Mouse (Mus musculus): ENCODE data around the gene Tmsb15l. TPM values are rescaled to one million over a fixed set of nuclear protein-coding genes. Genes with fewer than 3 reads are reported as not detected.

Gene Tmsb15l
- polyA plus RNA-seq (2012; rRNA removed): 1.2 and 1.6 TPM in 2 replicates

DNA sequence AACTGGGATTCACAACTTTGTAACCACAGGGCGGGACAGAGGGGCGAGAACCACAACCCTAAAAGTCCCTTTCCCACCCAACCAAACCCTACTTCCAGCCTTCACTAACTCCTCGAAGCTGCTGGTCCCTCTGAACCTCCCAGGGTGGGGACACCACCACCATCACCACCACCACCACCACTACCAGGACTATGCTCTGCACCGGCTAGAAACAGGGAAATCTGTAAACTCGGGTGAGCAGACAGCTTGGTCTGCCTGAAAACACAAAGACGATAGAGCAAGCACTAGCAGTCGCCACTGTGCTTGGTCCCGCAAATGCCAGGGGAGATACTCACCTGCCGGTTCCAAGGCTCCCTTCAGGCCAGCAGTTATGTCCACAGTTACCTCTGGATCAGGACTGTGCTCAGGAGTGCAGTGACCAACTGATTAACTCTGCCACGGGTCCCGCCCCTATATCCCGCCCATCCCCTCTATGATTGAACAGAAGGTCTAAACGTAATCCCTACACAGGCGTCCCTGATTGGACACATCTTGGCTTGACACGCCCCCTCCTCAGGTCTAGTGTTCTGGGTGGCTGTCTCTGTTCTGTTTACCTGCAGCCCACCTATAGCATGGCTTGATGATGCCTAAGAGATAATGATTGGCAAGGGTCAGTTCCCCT is at the start of gene Tmsb15l, which contains the start of gene Tmsb15b1:
Tmsb15l (minus strand) TSS at position 446 of the 661 bp plus-strand sequence.
Tmsb15b1 (minus strand) TSS at position 451 of the 661 bp plus-strand sequence.

DNA sequence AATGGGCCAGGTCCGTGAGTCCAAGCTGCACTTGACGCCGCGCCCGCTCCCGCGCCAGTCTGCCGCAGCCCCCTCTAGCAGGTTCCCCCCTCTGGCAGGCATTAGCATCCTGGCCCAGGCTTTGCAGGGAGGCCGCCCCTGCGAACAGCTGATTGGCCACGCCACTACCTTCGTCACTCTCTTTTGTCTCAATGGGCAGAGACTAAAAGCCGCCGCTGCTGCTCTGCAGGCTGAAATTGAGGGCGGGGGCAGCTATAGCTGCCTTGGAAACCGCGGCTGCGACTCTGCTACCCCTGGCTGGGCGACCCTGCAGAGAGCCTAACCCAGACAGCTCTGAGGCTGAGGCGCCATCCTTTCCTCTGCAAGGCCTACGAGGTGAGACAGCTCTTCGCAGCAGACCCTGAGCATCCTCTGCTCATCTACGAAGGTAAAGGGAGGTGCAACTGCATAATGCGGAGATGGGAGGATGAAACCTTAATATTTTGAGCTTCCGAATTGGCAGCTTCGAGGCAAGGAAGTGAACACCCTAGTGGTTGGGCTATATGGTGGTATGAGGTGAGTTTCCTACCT is 16.4 kb upstream of the Tmsb15l start, which contains the start of gene Zcchc18:
Zcchc18 (plus strand) TSS at position 178 of the 570 bp plus-strand sequence.

GRCm38 (mm10) chrX:136975397-136975796 is 1.3 kb downstream of the Tmsb15l start, which contains the start of gene Tmsb15b2:
Gene Tmsb15b2, minus strand, starts transcription at chrX:136975497.

GRCm38 (mm10) chrX:136927031-136927430 is 49.6 kb downstream of the Tmsb15l start, which contains the start of gene H2bfm:
Gene H2bfm, plus strand, starts transcription at chrX:136927325.

Other genes starting within 250 kb of the Tmsb15l start
- 129 and 133 TPM in 2 replicates for gene Morf4l2, start 233.2 kb downstream of the Tmsb15l start, polyA plus RNA-seq (2012; rRNA removed)
- not detected in 2 replicates for gene Glra4, start 196.7 kb downstream of the Tmsb15l start, polyA plus RNA-seq (2012; rRNA removed)
- 0.81 and 1.0 TPM in 2 replicates for gene Plp1, start 154.2 kb downstream of the Tmsb15l start, polyA plus RNA-seq (2012; rRNA removed)
- 0.01 TPM in 1 of 2 replicates, not detected in the other for gene Rab9b, start 108.1 kb downstream of the Tmsb15l start, polyA plus RNA-seq (2012; rRNA removed)
- not detected in 2 replicates for gene H2bfm, start 49.5 kb downstream of the Tmsb15l start, polyA plus RNA-seq (2012; rRNA removed)
- 3.4 and 5.4 TPM in 2 replicates for gene Tmsb15b2, start 1.4 kb downstream of the Tmsb15l start, polyA plus RNA-seq (2012; rRNA removed)
- gene Tmsb15b1, start within 50 bp of the Tmsb15l start, polyA plus RNA-seq (2012; rRNA removed): 3.2 and 3.3 TPM in 2 replicates
- 0.09 and 0.10 TPM in 2 replicates for gene Zcchc18, start 16.3 kb upstream of the Tmsb15l start, polyA plus RNA-seq (2012; rRNA removed)
- 1.3 and 1.6 TPM in 2 replicates for gene Slc25a53, start 61.4 kb upstream of the Tmsb15l start, polyA plus RNA-seq (2012; rRNA removed)
- gene Fam199x, start 72.7 kb upstream of the Tmsb15l start, polyA plus RNA-seq (2012; rRNA removed): 0.58 and 0.65 TPM in 2 replicates
- not detected in 2 replicates for gene Esx1, start 145.2 kb upstream of the Tmsb15l start, polyA plus RNA-seq (2012; rRNA removed)

All from liver, embryonic 18 days (tissue).